Mouse (Mus musculus): Measurements from ENCODE around the gene Elane.

Gene Elane

GRCm38 (mm10) chr10:79916081-79916480 is 30.0 kb downstream of the Elane start:
- no peak for DNase-seq (ENCODE audit: low read depth)

GRCm38 (mm10) chr10:79916808-79917531 is 30.9 kb downstream of the Elane start, which contains the start of gene Kiss1r:
TSS of gene Kiss1r (plus strand) at chr10:79916971.
- DNase-seq (ENCODE audit: low read depth), result peak; percentile 88

GRCm38 (mm10) chr10:79917532-79918100 is 31.6 kb downstream of the Elane start:
- DNase-seq (ENCODE audit: low read depth), result no peak

- no peak for DNase-seq (ENCODE audit: low read depth)
Observed at GRCm38 (mm10) chr10:79918231-79919078, 32.4 kb downstream of the Elane start.

DNA sequence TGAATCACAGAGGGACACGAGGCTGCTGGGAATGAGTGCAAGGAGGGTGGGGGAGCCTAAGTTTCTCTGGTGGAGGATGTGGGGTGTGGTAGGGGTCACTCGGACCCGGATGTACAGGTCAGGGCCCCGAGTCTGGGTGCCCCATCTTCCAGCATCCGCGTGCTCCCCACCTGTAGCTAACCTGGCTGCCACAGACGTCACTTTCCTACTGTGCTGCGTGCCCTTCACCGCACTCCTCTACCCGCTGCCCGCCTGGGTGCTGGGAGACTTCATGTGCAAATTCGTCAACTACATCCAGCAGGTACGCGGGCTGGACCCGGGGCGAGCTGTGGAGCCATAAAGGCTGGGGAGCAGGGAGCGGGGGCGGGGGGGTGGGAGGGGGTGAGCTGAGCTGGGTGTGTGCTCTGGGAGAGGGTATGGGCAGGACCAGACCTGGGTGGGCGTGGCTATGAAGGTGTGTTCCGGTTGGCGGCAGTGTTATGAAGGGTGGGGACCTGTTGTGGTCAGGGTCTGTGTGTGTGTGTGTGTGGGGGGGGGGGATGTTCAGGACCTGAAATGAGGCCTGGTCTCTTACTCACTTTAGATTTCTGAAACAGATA is 33.3 kb downstream of the Elane start:
- DNase-seq (ENCODE audit: low read depth), result peak; percentile 67

DNA sequence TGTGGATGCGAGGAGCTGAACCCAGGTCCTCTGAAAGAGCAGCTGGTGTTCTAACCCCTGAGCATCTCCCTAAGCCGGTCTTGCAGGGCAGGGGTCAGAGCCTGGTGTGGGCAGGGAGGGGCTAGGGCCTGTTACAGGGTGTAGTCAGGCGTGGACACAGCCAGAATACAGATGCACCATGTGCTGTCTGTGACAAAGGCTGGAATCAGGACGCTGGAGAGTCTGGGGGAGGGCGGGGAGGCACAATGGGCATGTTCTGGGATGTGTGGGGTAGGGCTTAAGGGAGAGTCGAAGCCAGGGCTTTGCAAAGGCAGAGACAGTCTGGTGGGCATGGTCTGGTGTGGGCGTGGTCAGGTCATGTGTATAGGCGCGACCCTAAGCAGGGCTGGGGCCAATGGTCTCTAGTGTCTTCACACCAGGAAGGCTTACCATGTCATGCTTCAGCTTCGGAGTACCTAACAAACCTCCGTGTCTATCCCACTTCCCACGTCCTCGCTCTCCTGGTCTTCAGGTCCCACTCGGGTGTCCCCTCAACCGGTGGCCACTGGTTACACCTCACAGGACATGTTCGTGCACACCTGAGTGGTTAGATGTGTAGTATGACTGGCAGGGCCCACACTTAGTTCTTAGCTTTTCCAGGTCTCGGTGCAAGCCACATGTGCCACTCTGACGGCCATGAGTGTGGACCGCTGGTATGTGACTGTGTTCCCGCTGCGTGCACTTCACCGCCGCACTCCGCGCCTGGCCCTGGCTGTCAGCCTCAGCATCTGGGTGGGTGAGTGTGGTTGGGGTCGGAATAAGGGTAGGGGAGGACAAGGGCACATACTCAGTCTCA is 34.2 kb downstream of the Elane start:
- no peak for DNase-seq (ENCODE audit: low read depth)

DNA sequence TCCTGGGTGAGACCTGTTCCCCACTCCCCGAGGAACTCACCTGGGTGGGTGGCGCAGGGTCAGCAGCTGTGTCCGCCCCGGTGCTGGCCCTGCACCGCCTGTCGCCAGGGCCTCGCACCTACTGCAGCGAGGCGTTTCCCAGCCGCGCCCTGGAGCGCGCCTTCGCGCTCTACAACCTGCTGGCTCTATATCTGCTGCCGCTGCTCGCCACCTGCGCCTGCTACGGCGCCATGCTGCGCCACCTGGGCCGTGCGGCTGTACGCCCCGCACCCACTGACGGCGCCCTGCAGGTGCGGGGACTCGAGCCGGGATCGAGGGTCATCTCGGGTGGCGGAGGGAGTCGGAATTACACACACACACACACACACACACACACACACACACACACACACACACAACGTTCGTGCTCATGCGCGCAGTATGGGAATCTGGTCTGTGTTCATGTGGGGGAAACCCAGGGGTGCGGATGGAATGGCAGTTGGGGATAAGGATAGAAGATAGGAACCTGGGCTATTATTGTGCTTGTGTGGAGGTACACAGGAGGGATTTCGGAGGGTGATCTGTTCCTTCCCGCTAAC is 35.0 kb downstream of the Elane start, which contains the start of gene R3hdm4:
Gene R3hdm4 (minus strand): TSS at position 251 of the 578 bp plus-strand sequence.
- no peak for DNase-seq (ENCODE audit: low read depth)

GRCm38 (mm10) chr10:79921572-79921971 is 35.5 kb downstream of the Elane start:
- DNase-seq (ENCODE audit: low read depth), result no peak

- peak; percentile 95 for DNase-seq (ENCODE audit: low read depth)
Observed at GRCm38 (mm10) chr10:79924998-79925784, 39.1 kb downstream of the Elane start.

GRCm38 (mm10) chr10:79925785-79926490 is 39.9 kb downstream of the Elane start:
- peak; percentile 72 for DNase-seq (ENCODE audit: low read depth)

DNA sequence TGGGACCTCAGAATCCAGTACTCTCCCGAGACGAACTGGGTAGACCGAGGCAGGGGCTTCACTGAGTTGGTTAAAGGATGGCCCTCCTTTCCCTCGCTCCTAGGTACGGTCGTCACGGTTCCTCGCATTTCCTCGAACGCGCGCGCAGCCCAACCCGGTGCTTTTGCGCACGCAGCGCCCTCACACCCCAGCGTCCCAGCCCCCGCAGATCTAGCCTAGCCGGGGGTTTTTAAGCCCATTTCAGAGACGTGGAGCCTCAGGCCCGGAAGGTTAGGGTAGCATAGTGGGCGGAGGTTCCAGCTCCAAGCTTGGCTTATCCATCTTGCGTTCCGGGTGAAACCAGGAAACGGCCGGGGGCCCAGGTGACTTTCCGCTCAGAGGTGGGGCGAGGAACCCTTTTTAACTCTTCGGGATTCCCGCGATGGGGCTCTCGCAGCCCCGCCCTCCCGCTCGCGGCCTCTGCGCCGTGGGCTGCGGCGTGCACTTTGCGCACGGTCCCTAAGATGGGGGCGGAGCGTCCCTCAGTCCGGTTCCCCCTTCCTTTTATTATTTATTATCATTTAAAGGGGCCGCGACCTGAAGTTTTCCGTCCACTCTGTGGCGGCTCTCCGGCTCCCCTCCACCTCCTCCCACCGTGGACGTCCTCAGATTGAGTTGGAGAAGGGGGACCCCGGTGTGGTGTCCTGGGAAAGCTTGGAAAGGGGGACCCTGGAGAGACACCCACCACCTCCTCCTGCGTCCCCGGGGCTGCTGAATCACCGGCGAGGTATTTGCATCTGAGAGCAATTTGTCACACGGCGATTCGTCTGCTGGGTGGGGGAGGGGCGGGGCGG is 40.7 kb downstream of the Elane start, which contains the start of gene Arid3a:
Gene Arid3a (plus strand): TSS at position 553 of the 833 bp plus-strand sequence.
- DNase-seq (ENCODE audit: low read depth), result peak; percentile 97

- peak; percentile 80 for DNase-seq (ENCODE audit: low read depth)
Observed at GRCm38 (mm10) chr10:79927324-79928029, 41.4 kb downstream of the Elane start.

- peak; percentile 67 for DNase-seq (ENCODE audit: low read depth)
Observed at GRCm38 (mm10) chr10:79928030-79928694, 42.1 kb downstream of the Elane start.

GRCm38 (mm10) chr10:79928907-79929701 is 43.1 kb downstream of the Elane start:
- no peak for DNase-seq (ENCODE audit: low read depth)

GRCm38 (mm10) chr10:79929967-79930825 is 44.1 kb downstream of the Elane start:
- DNase-seq (ENCODE audit: low read depth), result no peak

- no peak for DNase-seq (ENCODE audit: low read depth)
Observed at GRCm38 (mm10) chr10:79930826-79931186, 44.8 kb downstream of the Elane start.

Data from induced T-regulatory cell, adult 2 months (primary cell).